Mouse (Mus musculus): ENCODE measurements around the gene Avpi1.

Gene Avpi1

DNA sequence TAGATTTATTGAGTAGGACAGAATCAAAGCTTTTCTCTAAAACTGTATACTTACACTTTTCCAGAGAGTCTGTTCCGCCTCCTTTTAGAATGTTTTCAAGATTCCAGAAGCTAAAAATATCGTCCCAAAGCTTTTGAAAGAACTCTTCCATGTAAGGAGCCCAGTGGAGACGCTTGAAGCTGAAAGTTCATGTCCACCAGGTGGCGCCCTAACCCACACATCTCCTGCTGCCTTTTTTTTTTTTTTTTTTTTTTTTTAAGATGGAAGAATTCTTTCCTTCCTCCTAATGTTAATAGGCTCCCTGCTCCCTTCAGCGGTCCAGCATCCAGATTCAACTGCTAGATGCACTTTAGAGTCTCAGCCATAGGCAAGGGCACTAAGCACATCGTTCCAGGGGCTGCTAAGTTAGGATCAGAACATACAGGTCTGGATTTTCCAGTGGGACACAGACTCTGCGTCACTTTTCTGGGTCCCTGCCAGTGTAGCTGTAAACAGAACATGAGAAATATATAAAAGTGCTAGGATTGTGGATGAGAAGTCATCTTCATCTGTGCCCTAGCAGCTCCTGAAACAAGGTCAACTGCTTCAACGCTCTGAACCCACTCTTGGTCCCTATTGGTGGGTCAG, 15.8 kb upstream of the Avpi1 start:
- peak; percentile 89 for DNase-seq (ENCODE audit: low read depth, low spot score)

DNA sequence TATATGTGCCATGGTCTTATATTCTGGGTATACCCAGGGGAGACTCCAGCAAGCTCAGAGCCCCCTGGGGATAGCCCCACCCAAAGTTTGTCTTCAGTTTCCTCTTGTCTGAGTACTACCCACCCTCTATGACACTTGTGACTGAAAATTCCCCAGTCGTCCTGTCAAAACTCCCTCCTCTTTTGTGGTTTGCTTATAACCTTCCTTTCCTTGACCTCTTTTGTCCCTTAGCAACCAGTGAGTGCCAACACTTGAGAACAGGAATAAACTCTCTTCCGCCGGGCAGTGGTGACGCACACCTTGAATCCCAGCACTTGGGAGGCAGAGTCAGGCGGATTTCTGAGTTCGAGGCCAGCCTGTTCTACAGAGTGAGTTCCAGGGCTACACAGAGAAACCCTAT, 15.2 kb upstream of the Avpi1 start:
- peak; percentile 45 for DNase-seq (ENCODE audit: low read depth, low spot score)

DNA sequence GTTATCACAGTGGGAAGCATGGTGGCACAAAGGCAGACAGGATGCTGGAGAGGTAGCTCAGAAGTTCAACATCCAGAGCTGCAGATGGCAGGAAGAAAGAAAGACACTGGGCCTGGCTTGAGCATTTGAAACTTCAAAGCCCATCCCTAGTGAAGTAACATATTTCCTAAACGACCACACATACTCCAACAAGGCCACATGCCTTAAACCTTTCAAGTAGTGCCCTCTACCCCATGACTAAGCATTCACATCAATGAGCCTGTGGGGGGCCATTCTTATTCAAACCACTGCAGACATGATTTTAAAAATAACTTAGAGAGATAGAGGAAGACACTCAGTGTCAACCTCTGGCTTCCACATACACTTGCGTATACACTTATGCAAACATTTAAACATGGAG, 13.9 kb upstream of the Avpi1 start:
- peak; percentile 85 for DNase-seq (ENCODE audit: low read depth, low spot score)

DNA sequence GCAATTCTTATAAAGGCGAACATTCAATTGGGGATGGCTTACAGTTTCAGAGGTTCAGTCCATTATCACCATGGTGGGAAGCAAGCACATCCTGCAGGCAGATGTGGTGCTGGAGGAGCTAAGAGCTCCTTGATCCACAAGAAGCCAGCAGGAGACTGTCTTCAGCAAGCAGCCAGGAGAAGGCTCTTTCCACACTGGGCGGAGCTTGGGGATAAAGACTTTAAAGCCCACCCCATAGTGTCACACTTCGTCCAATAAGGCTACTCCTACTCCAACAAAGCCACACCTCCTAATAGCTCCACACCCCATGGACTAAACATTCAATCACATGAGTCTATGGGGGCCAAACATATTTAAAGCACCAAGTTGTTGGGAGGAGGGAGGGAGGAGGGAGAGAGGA, 13.1 kb upstream of the Avpi1 start:
- DNase-seq (ENCODE audit: low read depth, low spot score): peak; percentile 94

DNA sequence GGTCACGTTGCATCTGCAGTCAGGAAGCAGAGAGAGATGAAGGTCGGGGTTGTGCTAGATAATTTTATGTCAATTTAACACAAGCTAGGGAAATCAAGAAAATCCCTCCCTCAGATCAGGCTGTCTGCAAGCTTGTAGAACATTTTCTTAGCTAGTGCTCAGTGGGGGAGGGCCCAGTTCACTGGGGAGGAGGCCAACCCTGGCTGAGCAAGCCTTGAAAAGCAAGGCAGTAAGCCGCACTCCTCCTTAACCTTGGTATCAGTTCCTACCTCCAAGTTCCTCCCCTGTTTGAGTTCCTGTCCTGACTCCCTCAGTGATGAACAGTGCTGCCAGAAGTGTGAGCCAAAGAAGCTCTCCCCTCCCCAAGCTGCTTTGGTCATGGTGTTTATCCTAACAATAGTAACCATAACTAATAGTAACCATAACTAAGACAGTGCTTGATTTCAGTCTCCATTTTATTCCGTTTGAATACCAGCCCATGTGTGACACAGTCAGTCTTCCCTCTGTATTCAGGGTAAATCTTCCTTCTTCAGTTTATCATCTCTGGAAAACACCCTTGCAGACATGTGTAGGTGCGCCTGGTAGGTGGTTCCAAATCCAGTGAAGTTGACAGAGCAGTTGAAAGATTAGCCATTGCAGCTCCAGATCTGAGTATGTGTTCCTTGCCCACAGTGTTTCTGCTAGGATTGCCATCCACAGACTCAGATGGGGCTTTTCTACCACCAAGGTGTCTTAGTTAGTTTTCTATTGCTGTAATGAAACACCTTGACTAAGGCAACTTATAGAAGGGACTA, 11.1 kb upstream of the Avpi1 start:
- no peak for DNase-seq (ENCODE audit: low read depth, low spot score)

DNA sequence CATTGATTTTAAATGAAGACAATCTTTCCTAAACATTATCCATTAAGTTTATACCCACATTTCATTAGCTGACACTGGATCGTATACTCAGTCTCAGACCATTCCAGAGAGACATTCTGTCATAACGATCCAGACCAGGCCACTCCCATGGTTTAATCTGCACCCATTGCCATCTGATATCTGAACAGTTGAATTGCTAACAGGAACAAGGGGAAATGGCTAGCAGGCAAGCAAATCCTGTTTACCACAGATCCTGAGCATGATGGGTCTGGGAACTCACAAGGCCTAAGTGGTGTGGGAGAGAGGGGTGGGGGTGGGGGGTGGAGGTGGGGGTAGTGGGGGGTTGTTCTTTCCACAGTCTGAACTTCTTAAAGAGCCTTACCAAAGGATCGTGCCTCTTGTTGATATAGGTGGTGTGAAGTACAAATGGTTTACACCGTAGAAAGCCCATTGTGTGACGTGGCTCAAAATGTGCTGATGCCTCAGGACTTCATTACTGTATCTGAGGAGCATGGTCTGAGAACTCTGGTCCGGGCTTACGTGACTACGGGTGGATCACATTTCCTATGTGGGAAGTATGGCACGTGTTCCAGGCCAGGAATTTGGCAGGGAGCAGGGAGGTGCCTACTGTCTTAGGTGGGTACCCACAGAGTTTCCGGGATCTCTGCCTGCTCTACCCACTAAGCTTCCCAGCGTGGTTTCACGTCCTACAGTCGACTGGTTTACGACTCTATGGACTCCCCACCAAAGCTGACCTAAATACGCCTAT, 9.8 kb upstream of the Avpi1 start:
- no peak for DNase-seq (ENCODE audit: low read depth, low spot score)

DNA sequence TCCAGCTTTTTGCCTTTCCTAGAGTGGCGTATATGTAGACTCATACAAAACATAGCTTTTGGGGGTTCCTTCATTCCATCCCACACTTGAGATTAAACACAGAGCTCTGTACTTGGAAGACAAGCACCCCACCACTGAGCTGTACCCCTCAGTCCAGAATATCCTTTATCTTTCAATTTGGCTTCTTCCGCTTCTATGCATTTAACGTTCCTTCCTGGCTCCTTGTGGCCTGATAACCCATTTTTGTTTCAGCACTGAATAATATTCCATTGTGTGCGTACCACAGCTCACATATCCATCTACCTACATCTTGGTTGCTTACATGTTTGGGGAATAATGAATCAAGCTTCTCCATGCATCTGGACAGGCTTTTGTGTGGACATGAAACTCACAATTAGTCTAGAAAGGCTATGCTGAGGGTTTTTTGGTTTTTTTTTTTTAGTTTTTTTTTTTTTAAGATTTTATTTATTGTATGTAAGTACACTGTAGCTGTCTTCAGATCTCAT, 8.4 kb upstream of the Avpi1 start:
- DNase-seq (ENCODE audit: low read depth, low spot score): no peak

DNA sequence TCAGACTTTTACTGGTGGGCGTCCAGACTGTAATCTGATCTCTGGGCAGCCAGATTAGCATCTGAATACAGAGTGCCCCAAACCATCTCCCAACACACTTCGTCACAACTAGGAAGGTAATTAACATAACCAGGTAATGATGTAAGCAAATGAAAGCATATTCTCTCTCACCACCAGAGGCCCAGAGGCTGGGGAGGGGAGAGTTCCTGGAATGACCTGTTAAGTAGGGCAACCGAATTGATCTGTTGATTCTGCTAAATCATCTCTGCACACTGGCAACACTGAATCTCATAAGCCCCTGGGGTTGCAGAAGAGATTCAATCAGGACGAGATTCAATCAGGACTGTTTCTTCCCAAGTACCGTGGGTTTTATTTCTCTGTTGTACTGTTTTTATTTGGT, 7.3 kb upstream of the Avpi1 start:
- DNase-seq (ENCODE audit: low read depth, low spot score): peak; percentile 98

DNA sequence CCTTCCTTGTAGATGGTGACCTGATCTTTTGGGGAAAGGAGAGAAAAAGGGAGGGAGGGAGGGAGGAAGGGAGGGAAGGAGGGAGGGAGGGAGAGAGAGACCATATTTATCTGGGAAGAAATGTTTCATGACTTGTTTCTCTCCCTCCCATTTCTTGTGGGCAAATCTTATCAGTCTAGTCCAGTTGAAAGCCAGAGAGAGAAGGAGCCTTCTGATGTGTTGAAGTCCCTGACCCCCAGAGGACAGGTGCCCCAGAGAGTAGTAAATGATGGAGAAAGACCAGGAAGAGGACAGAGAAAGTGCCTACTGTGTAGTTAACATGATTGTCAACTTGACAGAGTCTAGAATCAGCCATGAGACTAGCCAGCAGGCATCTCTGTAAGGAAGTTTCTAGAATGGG, 6.2 kb upstream of the Avpi1 start:
- no peak for DNase-seq (ENCODE audit: low read depth, low spot score)

DNA sequence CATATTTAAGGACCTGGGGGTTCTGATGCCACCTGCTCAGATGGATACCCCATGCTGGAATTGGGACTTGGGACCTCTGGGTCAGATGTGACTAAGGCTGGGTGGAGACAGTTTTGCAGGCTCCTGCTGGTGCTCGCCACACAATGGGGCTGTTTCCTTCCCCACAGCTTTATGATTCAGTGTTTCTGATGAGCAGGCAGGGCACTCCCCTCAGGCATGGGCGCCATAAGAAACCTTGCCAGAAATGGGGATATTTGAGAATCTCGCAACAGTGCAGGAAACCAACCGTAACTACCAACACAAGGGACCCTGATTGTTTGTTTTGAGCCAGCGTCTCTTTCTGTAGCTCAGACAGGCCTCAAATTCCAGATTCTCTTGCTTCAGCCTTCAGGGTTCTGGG, 2.2 kb upstream of the Avpi1 start:
- no peak for DNase-seq (ENCODE audit: low read depth, low spot score)

DNA sequence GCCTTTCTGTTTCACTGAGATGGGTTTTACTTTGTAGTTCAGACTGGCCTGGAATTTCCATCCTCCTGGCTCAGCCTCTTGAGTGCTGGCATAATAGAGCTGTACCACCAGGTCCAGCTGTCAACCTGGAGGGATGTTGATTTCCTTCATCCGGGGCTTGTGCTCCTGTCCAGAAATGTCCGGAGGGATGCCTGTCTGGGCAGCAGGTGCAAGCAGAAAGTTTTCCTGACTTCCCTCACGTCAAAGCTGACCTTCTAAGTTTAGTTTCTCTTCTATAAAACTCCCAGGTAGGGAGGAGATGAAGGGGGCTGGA, 1.4 kb upstream of the Avpi1 start:
- DNase-seq (ENCODE audit: low read depth, low spot score): no peak

DNA sequence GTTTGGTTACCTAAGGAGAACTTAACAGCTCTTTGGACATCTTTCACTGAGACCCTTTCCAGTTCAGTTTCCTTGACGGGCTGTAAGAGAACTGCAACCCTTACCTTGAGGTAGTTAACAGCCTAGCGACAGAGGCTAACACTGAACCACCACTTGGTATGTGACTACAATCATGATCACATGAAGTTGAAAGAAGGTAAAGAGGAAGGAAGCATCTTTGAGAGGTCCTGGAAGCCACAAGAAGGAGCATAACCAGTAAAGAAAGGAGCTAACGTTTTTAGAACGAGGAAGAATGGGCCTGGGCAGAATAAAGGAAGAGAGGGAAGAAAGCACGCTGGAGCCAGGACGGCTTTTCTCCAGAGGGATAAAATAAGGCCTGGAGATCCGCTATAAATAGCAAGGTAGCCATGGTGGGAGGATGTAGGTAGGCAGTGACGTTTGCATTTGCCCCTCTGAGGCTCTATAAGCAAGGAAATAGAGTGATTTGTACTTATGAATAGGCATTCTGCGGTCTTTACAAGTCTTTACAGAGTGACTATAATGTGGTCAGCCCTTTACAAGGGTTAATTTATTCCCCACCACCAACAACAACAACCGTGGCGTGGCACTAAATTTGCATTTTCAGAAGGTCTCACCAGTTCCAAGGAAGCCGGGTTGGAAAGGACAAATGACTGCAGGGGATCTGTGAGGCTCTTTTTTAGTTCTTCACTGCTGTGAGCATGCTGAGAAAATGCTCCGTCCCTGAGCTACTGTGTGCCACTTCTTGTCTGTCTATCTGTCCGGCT, 842 bp upstream of the Avpi1 start:
- DNase-seq (ENCODE audit: low read depth, low spot score): peak; percentile 80

DNA sequence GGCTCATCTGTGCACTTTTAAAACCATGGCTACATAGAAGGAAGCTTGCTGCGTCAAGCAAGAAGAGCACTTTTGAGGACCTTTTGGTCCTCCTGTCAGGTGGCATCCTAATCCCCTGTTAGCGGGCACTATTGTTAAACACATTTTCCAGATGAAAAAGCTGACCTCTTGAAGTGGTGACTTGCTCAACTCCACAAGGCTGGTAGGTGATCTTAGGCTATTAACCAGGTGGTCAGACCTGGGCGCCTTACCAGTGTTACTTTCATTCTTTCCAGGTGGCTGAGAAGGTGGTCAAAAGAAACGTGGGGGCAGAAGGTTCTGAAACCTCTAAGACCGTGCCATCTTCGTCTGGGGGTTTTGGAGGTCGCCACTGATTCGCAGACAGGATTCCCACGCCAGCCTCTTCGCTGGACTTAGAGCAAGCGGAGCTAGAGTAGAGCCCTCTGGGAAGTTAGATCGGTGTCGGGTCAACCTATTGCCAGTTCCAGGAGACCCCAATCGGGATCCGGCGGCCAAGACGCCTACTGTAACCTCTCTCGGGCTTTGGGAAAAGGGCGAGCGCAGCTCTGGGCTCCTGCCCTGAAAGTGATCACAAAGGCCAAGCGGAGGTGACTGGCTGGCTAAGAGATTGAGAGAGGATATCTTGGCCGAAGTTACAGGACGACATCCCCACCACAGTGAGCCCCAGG, 663 bp downstream of the Avpi1 start:
- DNase-seq (ENCODE audit: low read depth, low spot score): no peak

DNA sequence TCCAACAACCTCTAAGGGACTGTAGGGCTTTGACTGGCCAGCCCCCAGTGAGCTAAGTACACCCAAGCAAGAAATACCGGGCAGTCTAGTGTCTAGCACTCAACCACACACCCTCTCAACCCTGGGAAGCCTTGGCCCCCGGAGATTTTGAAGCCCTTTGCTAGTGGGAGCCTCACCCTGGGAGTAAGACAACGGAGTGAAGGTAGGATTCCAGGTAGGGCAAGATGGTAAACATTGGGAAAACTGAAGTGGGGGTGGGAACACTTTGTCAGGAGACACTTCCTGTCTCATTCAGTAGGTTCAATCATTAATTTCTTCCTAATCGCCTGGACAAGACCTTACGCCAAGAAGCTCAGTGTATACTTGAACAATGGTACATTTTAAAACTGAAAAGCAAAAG, 1.8 kb downstream of the Avpi1 start:
- DNase-seq (ENCODE audit: low read depth, low spot score): no peak

DNA sequence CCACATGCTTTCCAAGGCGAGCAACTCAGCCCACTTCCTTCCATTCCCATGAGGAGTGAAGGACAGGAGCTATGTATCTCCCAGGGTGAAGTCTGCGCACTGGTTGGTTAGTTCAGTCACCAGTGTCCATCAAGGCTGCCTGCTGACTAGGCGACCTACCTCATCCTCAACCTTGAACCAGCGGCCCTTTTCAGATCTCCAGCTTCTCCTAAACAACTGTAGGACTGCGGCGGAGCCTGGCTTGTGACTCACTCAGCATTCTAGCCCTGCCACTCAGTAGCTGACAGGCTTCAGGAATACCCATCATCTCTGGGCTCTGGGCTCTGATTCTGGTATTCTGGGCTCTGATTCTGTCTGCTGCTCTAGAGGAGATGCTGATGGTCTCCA, 2.6 kb downstream of the Avpi1 start:
- DNase-seq (ENCODE audit: low read depth, low spot score): no peak

DNA sequence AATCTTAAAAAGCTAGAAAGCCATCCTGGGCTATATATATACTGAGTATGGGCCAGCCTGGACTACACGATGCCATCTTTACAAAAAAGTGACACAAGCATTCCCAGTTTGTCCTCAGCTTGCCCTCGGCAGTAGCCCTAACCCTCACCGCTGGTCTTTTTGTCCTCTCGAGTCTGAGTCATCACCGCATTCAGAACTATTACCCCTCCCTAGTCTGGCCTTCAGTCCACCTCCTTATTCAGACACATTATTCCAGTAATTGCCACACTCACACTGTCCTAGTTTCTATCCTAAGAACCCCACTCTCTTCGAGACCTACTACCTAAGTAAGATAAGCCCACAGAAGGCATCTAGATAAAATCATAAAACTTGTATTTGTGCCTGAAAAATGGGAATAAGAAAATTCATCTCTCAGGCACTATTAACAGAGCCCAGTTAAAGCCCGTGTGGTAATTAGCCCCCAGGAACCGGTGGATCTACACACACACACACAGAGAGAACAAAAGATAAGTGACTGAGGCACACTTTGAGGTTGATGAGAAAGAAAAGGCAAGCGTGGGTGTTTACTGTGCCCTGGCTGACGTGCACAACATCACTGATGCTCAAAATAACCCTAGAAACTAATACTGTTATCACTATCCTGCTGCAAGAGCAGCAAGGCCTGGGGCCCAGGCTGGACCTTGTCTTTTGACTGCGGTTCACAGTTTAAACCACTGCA, 3.2 kb downstream of the Avpi1 start:
- DNase-seq (ENCODE audit: low read depth, low spot score): no peak

DNA sequence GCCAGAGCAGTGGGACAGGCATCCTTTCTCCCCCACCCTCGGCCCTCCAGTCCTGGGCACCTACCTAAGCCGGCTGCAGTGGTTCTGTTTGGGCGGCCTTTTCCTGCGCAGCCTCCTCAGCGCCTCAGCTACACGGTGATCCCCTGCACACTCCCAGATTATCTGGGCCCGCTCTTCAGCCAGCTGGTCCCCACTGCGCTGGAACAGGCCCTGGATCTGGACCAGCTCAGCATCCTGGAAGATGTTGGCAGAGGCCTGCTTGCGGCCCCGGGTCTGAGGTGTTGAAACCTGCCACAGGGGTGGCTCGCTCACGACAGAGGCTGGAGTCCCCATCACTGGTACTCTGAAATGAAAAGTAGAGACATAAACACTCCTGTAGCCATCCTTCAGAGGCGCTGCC, 4.2 kb downstream of the Avpi1 start:
- no peak for DNase-seq (ENCODE audit: low read depth, low spot score)

DNA sequence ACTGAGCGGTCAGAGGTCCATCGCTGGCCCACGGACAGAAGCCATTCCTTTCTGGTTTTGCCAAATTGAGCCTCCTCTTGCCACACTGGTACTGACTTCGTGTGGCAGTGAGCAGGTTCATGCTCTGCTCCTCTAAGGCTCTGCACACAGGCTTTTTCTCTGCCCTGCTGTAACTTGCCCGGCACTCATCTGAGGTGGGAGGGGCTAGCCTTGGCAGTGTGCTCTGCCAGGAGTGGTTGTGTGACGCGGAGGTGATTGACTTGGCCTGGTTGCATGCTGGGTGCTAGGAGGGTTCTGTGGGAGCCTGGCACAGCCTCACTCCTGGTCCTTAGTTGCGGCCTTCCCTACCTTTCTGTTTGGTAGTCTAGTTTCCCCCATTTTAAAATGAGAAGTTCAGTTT, 8.4 kb downstream of the Avpi1 start:
- DNase-seq (ENCODE audit: low read depth, low spot score): no peak

DNA sequence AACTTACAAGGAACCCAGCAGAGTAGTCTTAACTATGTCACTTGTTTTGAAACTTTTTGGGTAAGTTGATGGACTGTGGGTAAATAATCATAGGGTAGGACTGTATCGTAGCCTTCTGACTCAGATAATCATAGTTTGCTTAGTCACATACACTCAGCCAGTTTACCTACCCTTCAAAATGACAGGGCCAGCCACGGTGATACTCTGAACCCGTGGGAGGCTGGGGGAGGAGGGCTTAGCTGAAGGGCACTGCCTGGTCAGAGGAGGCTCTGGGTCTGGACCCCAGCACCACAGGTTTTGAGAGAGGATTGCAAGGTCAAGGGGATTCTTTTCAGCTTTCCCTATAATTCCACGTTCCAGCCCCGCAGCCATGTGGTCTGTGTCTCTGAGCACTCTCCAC, 10.3 kb downstream of the Avpi1 start:
- DNase-seq (ENCODE audit: low read depth, low spot score): no peak

DNA sequence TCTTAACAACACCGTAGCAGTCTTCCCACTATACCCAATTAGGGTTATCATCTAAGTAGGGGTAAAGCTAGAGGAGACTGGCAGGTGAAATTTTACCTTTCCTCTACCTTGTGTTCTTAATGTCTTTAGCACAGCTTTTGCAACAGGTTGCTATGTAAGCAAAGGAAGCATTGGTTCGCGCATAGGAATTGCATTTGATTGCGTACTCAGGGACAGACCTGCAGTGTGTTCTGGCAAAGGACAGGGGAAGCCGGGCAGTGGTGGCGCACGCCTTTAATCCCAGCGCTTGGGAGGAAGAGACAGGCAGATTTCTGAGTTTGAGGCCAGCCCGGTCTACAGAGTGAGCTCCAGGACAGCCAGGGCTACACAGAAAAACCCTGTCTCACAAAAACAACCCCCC, 10.7 kb downstream of the Avpi1 start:
- DNase-seq (ENCODE audit: low read depth, low spot score): no peak

Data from R1 (cell line).